Mouse (Mus musculus) ES-Bruce4 (cell line): ENCODE results near the gene 2410015M20Rik. TPM values are rescaled to one million over a fixed set of nuclear protein-coding genes. Genes with fewer than 3 reads are reported as not detected.
"Not testable (repeated sequence)": the region's sequence is repeated elsewhere in the genome, so short reads cannot be mapped to it uniquely, and the experiment has no call there.

Source experiments
- H3K27ac ChIP-seq: 2 replicates; pipeline ENCODE4 v1.5.1; 2012; ENCODE audit warnings: low read length, inconsistent platforms; ENCODE audit not compliant: insufficient read depth
- H3K27me3 ChIP-seq: 2 replicates; pipeline ENCODE4 v1.6.1; 2012; ENCODE audit warnings: mild to moderate bottlenecking, low read length, inconsistent platforms; ENCODE audit not compliant: control insufficient read depth, poor library complexity, insufficient read depth, severe bottlenecking
- H3K36me3 ChIP-seq: 2 replicates; pipeline ENCODE4 v1.6.1; 2012; ENCODE audit warnings: inconsistent platforms, mild to moderate bottlenecking, low read length, moderate library complexity; ENCODE audit not compliant: control insufficient read depth, poor library complexity, insufficient read depth, severe bottlenecking
- H3K4me1 ChIP-seq: one replicate; pipeline ENCODE4 v1.8.1; 2011; ENCODE audit warnings: low read length; ENCODE audit not compliant: control insufficient read depth, insufficient read depth
- H3K4me3 ChIP-seq: 2 replicates; pipeline ENCODE4 v1.5.1; 2011; ENCODE audit warnings: low read depth, mild to moderate bottlenecking, low read length
- H3K9ac ChIP-seq: 2 replicates; pipeline ENCODE4 v1.6.1; 2012; ENCODE audit warnings: low read depth, mild to moderate bottlenecking, inconsistent platforms; ENCODE audit not compliant: poor library complexity, severe bottlenecking
- H3K9me3 ChIP-seq: replicated peaks from 2 replicates; pipeline ENCODE4 v1.6.1; 2012; ENCODE audit warnings: mild to moderate bottlenecking, low read length, inconsistent platforms; ENCODE audit not compliant: control insufficient read depth, poor library complexity, insufficient read depth, severe bottlenecking
- CTCF ChIP-seq: IDR thresholded peaks from one replicate; pipeline ENCODE4 v1.8.1; 2011; ENCODE audit warnings: low read depth, low read length
- EP300 ChIP-seq: IDR thresholded peaks from 2 replicates; pipeline ENCODE4 v1.6.1; 2011; ENCODE audit warnings: low read depth, low read length; ENCODE audit not compliant: insufficient read depth
- POLR2A ChIP-seq: IDR thresholded peaks from one replicate; pipeline ENCODE4 v1.8.1; 2011; ENCODE audit warnings: low read length; ENCODE audit not compliant: insufficient read depth
- polyA plus RNA-seq: library from polyadenylated mRNA; stranded (reverse); fragments of >200 nt; gene quantifications from 2 replicates; pipeline ENCODE4 v1.2.4, GENCODE M21; 2011; ENCODE audit warnings: low read depth; ENCODE audit not compliant: missing spikeins, insufficient read depth, insufficient read length

2410015M20Rik gene
- polyA plus RNA-seq, 1 experiment, result 105 TPM

DNA sequence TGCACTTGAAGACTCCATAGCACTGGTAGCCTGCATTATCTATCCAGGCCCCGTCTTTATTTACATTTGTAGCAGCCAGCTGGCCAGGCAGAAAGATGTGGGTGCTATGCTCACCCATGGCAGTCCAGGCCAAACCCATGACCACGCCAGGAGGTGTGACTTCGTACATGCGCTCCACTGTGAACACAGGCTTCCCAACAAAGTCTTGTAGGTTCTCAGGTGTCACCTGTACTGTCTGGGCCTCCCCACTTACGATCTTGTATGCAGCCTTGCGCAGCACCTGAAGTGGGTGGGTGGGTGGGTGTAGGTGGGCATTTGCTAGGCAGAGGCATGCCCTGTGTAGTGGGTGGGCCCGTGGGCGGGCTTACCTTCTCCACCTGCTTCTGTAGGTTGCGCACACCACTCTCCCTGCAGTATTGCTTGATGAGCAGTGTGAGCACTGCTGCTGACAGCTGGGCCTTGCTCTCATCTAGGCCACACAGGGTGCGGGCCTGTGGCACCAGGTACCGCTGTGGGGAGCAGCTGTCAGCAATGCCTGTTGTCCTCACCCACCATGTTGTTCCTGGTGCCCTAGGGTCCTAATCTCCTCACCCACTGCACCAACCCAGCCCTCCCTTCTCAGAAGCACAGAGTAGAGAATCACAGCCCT is 5.7 kb upstream of the 2410015M20Rik start:
- TF ChIP-seq CTCF, result no peak
- TF ChIP-seq EP300, result no peak
- no peak for TF ChIP-seq POLR2A
- 0 out of 2 replicates have a peak overlapping the region, but pooled peaks have one; percentile 90 for H3K9ac ChIP-seq
- no peaks in the 10 kb centered on the region for H3K9me3 ChIP-seq
- H3K36me3 ChIP-seq, result peaks cover 45% of the 10 kb centered on the region
- H3K27me3 ChIP-seq, result no peaks in the 10 kb centered on the region
- H3K27ac ChIP-seq, result no peak overlapping the region
- no peak overlapping the region for H3K4me3 ChIP-seq
- H3K4me1 ChIP-seq, result peaks cover 2% of the 10 kb centered on the region

GRCm38 (mm10) chr17:56614391-56615135 is 5.0 kb upstream of the 2410015M20Rik start:
- no peak for TF ChIP-seq CTCF
- TF ChIP-seq POLR2A, result no peak
- no peak for TF ChIP-seq EP300
- Histone ChIP-seq H3K4me3 (peak overlapping the region; percentile 79), H3K27ac (no peak overlapping the region), H3K9ac (peak overlapping the region; percentile 90), H3K4me1 (peaks cover 2% of the 10 kb centered on the region), H3K9me3 (no peaks in the 10 kb centered on the region), H3K27me3 (no peaks in the 10 kb centered on the region), H3K36me3 (peaks cover 39% of the 10 kb centered on the region)

DNA sequence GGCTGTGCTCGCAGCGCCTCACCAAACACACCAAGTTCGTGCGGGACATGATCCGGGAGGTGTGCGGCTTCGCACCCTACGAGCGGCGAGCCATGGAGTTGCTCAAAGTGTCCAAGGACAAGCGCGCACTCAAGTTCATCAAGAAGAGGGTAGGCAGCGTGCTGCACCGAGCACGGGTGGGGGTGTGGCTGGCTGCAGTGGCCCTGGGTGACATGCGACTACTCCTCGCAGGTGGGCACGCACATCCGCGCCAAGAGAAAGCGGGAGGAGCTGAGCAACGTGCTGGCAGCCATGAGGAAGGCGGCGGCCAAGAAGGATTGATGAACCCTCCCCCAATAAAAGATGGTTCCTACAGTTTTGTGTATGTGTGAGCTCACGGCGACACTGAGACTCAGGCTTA is 4.3 kb upstream of the 2410015M20Rik start:
- peak overlapping the region; percentile 90 for H3K9ac ChIP-seq
- H3K27me3 ChIP-seq, H3K4me1 ChIP-seq, H3K9me3 ChIP-seq: not testable (repeated sequence)
- peak overlapping the region; percentile 14; the same call in 1 of the 2 replicates for H3K27ac ChIP-seq
- H3K36me3 ChIP-seq, result peaks cover 32% of the 10 kb centered on the region
- H3K4me3 ChIP-seq, result peak overlapping the region; percentile 79

DNA sequence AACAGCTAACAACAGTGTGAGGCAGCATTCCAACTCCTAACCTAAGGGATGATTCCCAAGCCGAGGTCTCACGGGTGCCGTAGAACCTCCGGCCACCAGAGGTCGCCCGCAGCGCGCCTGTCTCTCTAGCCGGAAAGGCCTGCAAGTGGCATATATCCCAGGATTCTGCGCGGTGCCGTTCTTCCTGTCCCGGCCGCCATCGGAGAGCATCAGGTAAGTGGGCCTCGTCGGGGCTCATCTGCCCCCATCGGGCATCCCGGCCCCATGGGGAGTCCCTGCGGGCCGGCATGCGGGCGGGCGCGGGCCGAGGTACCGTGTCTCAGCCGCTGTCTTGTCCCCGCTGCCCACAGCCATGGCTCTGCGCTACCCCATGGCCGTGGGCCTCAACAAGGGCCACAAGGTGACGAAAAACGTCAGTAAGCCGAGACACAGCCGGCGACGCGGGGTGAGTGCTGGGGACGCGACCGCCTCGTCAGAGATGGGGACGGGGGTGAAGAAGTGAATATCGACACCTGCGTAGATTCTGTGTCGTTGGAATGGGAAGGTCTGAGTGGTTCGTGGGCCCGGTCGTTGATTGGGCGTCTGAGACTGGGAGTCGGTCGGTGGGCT is 3.8 kb upstream of the 2410015M20Rik start, which contains the start of gene Rpl36:
Gene Rpl36, plus strand, starts transcription at position 181 of the 609 bp plus-strand sequence.
- Histone ChIP-seq H3K36me3 (peaks cover 27% of the 10 kb centered on the region), H3K9me3 (no peaks in the 10 kb centered on the region), H3K27ac (peak within 1 kb of the TSS; percentile 70), H3K27me3 (no peaks in the 10 kb centered on the region), H3K9ac (peak within 1 kb of the TSS; percentile 90), H3K4me3 (peak within 1 kb of the TSS; percentile 95), H3K4me1 (peaks cover 2% of the 10 kb centered on the region)
- peak; percentile 26 for TF ChIP-seq POLR2A
- TF ChIP-seq CTCF, result peak; percentile 88
- TF ChIP-seq EP300, result no peak

- not testable (repeated sequence) for H3K4me1 ChIP-seq, H3K9me3 ChIP-seq, H3K27me3 ChIP-seq
- H3K27ac ChIP-seq, result peak overlapping the region; percentile 70
- H3K9ac ChIP-seq, result peak overlapping the region; percentile 70
- H3K4me3 ChIP-seq, result peak overlapping the region; percentile 95
- peaks cover 20% of the 10 kb centered on the region for H3K36me3 ChIP-seq
These were observed 3.0 kb upstream of the 2410015M20Rik start for GRCm38 (mm10) chr17:56612565-56612939.

DNA sequence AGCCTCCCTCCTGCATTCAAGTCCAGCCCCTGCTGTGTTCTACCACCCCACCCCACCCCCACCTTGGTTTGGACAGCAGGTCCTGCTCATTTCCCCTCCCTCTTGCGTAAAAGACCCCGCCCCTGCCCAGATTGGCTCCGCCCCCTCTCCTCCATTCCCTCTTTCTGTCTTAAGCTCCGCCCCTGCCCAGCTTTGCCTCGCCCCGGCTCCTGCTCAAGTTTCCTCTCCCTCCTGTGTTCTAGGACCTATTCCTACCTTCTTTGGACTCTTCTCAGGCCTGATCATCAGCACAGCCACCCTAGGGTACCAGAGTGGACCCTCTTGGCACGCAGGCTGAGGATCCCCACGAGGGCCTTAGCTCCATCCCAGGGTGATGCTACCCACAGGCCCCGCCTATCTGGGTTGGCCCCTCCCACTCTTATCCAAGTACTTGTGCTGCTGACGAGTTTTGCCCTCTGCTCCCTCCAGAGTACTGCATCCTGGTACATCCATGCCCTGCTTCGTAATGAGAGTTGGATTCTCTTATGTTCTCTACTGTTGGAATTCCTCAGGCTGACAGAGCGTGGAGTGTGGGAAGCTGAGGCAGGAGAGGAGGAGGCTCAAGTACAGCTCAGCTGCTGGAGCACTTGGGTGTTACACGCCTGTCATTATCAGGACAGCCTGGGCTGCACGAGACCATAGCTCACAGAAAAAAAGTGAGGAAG is 2.4 kb upstream of the 2410015M20Rik start:
- H3K4me3 ChIP-seq, result peak overlapping the region; percentile 95
- H3K27ac ChIP-seq, result peak overlapping the region; percentile 70
- peaks cover 20% of the 10 kb centered on the region for H3K36me3 ChIP-seq
- H3K9ac ChIP-seq, result peak overlapping the region; percentile 70
- peaks cover 2% of the 10 kb centered on the region for H3K4me1 ChIP-seq
- TF ChIP-seq POLR2A (peak; percentile 77), CTCF (no peak), EP300 (0 out of 2 replicates have a peak, but pooled peaks have one; percentile 4)
- H3K9me3 ChIP-seq, result no peaks in the 10 kb centered on the region
- no peaks in the 10 kb centered on the region for H3K27me3 ChIP-seq
